Mouse (Mus musculus): ENCODE data around the gene Wnk4. TPM values are rescaled to one million over a fixed set of nuclear protein-coding genes. Genes with fewer than 3 reads are reported as not detected.

Gene Wnk4
- polyA plus RNA-seq, 1 experiment: 1.8 TPM

DNA sequence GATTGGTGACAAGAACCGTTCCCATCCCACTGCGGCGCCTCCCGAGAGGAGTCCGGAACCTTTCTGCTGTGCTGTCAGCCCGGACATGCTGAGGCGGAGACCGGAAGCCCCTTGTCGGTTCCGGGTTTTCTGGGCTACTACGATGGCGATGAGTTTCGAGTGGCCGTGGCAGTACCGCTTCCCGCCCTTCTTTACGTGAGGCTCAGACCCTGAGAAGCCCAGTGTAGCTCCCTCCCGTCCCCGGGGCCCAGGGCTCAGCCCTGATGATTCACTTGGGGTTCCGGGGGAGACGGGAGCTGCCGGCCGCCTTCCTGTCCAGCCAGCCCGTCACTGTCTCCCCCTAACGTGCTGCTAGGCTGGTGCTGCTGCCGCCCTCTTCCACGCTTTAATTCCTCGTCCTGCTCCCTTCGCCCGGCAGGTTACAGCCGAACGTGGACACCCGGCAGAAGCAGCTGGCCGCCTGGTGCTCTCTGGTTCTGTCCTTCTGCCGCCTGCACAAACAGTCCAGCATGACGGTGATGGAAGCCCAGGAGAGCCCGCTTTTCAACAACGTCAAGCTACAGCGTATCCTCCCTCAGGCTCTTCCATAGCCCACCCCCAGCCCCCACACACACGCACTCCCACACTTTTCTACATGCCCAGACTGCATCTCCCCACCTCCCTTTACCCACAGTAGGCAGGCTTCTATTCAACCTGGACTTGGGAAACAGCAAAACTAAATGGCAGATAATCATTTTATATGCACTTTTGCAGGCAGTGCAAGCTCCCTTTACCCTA is 6.6 kb upstream of the Wnk4 start, which contains the start of gene Vps25:
Gene Vps25 (plus strand): TSS at position 95 of the 777 bp plus-strand sequence.
- H3K4me1 ChIP-seq (ENCODE audit: control insufficient read depth, insufficient read depth, low read length): peaks cover 3% of the 10 kb centered on the region; the same call in 1 of the 2 replicates
- peak within 1 kb of the TSS; percentile 94 for H3K27ac ChIP-seq (ENCODE audit: insufficient read depth, low read length)
- TF ChIP-seq POLR2A (IDR thresholded peaks at IDR 0.05; ENCODE audit: low read depth, low read length) (peak; percentile 88), CTCF (IDR thresholded peaks at IDR 0.05; ENCODE audit: borderline replicate concordance, insufficient read depth, low read length) (no peak)
- peak within 1 kb of the TSS; percentile 79 for H3K4me3 ChIP-seq (ENCODE audit: insufficient read depth, low read length)

DNA sequence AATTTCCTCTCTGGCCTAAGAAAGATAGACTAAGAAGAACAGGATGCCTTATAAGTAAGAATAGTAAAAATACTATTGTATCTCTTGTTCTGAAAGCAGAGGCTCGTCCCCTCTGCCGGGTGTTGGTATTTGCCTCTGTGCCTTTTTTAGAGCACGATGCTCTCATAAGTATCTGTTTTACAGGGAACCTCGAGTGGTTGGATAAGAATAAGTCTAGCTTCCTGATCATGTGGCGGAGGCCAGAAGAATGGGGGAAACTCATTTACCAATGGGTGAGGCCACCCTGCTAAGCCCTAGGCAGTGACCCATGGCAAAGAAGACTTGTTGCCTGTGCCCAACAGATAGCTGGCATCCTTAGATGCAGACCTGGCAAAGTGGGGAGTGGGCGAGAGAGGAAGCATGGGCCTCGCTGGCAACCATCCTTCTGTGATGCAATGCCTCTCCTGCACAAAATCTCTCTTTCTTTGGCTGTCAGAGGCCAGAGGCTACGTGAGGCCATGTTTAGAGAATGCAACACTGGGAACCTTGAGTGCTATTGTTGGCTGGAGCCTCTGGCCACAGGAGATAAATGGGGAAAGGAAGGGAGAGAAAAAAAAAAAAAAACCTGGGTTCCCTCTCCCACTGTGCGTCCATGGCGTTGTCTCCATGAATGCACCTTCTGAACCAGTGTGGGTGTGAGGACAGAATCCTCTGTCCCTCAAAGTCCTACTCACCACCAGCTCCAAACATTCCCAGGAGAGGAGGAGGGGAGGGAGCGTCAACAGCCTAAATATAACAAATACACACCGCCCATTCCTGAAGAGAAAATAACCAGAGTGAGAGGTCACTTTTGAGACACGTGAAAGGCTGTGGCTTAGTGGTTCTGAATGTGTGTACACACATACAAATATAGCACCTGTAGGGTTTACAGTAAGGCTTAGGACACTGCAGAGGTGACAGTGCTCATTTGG is 4.3 kb upstream of the Wnk4 start:
- no peak overlapping the region for H3K27ac ChIP-seq (ENCODE audit: insufficient read depth, low read length)
- TF ChIP-seq CTCF (IDR thresholded peaks at IDR 0.05; ENCODE audit: borderline replicate concordance, insufficient read depth, low read length) (no peak), POLR2A (IDR thresholded peaks at IDR 0.05; ENCODE audit: low read depth, low read length) (no peak)
- peaks cover 8% of the 10 kb centered on the region; the same call in 1 of the 2 replicates for H3K4me1 ChIP-seq (ENCODE audit: control insufficient read depth, insufficient read depth, low read length)
- H3K4me3 ChIP-seq (ENCODE audit: insufficient read depth, low read length): no peak overlapping the region

DNA sequence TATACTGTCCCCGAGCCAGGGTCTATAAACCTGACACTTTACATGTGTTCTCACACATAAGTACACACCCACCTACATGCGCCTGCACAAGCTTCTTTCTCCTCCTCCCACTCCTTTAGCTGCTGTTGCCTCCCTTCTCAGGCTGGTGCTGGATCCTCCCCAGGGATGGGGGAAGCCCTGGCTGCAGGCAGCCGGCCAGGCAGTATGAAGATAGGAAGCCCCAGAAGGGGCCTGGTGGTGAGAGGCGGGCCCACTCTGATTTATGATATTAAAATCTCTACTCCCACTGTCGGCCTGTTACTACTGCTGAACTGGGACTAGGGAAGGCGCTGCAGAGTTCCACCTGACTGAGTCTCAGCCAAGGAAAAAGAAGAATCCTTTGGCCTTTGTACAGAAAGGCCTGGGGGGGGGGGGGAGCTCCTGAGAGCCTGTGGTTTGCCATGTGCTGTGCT is 1.1 kb upstream of the Wnk4 start:
- H3K4me1 ChIP-seq (ENCODE audit: control insufficient read depth, insufficient read depth, low read length): peaks cover 14% of the 10 kb centered on the region; the same call in 1 of the 2 replicates

DNA sequence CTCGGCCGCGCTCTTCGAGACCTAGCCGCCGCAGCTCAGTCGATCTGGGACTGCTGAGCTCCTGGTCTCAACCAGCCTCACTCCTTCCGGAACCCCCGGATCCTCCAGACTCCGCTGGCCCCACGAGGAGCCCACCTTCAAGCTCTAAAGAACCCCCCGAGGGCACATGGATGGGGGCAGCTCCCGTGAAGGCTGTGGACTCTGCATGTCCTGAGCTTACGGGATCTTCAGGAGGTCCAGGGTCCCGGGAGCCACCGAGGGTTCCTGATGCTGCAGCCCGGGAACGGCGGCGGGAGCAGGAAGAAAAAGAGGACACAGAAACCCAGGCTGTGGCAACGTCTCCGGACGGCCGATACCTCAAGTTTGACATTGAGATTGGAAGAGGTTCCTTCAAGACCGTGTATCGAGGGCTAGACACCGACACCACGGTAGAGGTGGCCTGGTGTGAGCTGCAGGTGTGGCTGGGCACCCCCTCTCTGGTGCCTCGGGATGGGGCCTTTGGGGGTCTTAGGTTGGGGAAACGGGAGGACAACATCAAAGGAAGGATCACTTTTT is 536 bp downstream of the Wnk4 start:
- H3K27ac ChIP-seq (ENCODE audit: insufficient read depth, low read length): no peak overlapping the region
- H3K4me3 ChIP-seq (ENCODE audit: insufficient read depth, low read length): peak overlapping the region; percentile 58
- peaks cover 15% of the 10 kb centered on the region; the same call in 1 of the 2 replicates for H3K4me1 ChIP-seq (ENCODE audit: control insufficient read depth, insufficient read depth, low read length)
- TF ChIP-seq CTCF (IDR thresholded peaks at IDR 0.05; ENCODE audit: borderline replicate concordance, insufficient read depth, low read length) (no peak), POLR2A (IDR thresholded peaks at IDR 0.05; ENCODE audit: low read depth, low read length) (no peak)

More for the DNA sequence above, 1.1 kb upstream of the Wnk4 start:
- peak overlapping the region; percentile 44; the same call in 1 of the 2 replicates for H3K4me3 ChIP-seq (ENCODE audit: insufficient read depth, low read length)
- TF ChIP-seq POLR2A (IDR thresholded peaks at IDR 0.05; ENCODE audit: low read depth, low read length): no peak
- TF ChIP-seq CTCF (IDR thresholded peaks at IDR 0.05; ENCODE audit: borderline replicate concordance, insufficient read depth, low read length): no peak
- H3K27ac ChIP-seq (ENCODE audit: insufficient read depth, low read length): 0 out of 2 replicates have a peak overlapping the region, but pooled peaks have one; percentile 43

DNA sequence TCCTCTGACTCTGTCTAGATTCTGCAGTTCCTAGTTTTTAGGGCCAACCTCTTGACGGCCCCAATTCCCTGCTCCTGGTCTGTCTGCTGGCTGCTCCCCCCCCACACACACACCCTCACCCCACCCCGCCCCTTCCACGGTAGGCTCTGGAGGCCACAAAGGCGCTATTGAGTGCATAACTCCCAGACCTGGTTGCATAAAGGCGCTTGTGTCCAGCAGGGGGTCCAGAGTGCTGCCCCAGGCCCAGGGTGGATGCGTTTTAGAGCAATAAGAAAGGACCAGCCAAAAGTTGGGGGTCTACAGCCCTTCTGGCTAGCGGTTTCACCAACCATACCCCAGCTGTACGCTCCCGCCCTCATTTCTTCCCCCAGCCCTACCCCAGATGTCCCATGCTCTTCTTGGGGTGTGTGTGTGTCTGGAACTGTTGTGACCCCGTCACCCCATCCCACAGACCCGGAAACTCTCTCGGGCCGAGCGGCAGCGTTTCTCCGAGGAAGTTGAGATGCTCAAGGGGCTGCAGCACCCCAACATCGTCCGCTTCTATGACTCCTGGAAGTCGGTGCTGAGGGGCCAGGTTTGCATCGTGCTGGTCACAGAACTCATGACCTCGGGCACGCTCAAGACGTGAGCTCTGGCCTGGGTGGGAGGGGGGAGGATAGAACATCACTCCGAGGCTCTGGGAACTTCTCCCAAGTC is 2.1 kb downstream of the Wnk4 start:
- peaks cover 15% of the 10 kb centered on the region; the same call in 1 of the 2 replicates for H3K4me1 ChIP-seq (ENCODE audit: control insufficient read depth, insufficient read depth, low read length)
- TF ChIP-seq CTCF (IDR thresholded peaks at IDR 0.05; ENCODE audit: borderline replicate concordance, insufficient read depth, low read length) (no peak), POLR2A (IDR thresholded peaks at IDR 0.05; ENCODE audit: low read depth, low read length) (no peak)
- no peak overlapping the region for H3K27ac ChIP-seq (ENCODE audit: insufficient read depth, low read length)
- no peak overlapping the region for H3K4me3 ChIP-seq (ENCODE audit: insufficient read depth, low read length)

DNA sequence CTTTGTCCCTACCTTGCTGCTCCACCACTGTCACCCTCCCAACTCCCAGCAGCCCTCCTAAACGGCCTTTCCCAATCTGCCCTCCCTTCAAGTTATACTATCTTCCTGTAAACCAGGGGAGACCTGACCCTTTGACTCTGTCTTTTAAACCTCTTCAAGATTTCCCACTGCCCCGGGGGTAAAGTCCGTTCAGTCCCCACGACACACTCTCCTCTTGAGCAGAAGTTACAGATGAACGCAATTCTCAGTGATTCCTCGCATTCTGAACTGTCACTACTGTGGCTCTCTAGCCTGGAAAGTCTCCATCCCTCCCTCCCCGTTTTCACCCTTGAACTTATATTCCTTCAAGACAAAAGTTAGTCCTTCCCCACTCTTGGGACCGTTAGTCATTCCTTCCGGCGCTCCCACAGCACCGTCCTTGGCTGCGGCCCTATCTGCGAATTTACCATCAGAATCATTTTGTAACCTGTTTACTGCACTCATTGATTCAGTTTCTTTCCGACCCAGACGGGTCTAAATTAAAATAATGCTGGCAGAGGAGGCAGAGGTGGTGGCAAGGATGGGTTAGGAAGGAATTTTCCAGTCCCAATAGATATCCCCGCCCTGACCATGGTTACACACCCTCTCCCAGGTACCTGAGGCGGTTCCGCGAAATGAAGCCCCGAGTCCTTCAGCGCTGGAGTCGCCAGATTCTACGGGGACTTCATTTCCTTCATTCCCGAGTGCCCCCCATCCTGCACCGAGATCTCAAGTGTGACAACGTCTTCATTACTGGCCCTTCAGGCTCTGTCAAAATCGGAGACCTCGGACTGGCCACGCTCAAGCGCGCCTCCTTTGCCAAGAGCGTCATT is 3.0 kb downstream of the Wnk4 start:
- H3K4me3 ChIP-seq (ENCODE audit: insufficient read depth, low read length): no peak overlapping the region
- H3K27ac ChIP-seq (ENCODE audit: insufficient read depth, low read length): no peak overlapping the region
- peaks cover 15% of the 10 kb centered on the region; the same call in 1 of the 2 replicates for H3K4me1 ChIP-seq (ENCODE audit: control insufficient read depth, insufficient read depth, low read length)
- no peak for TF ChIP-seq POLR2A (IDR thresholded peaks at IDR 0.05; ENCODE audit: low read depth, low read length)
- no peak for TF ChIP-seq CTCF (IDR thresholded peaks at IDR 0.05; ENCODE audit: borderline replicate concordance, insufficient read depth, low read length)

DNA sequence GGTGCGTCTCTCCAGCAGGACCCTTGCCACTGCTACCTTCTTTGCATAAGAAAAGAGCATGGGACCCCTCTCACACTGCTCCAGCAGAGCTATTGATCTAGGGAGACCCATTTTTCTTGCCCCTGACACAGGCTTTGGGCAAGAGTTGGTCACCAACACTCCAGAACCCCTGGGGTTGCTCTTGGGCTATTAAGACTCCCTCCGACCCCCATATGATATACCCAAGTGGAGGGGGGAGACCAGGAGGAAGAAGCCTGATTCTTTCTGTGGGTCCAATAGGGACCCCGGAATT is 3.6 kb downstream of the Wnk4 start:
- no peak for TF ChIP-seq POLR2A (IDR thresholded peaks at IDR 0.05; ENCODE audit: low read depth, low read length)
- TF ChIP-seq CTCF (IDR thresholded peaks at IDR 0.05; ENCODE audit: borderline replicate concordance, insufficient read depth, low read length): no peak
- peaks cover 15% of the 10 kb centered on the region; the same call in 1 of the 2 replicates for H3K4me1 ChIP-seq (ENCODE audit: control insufficient read depth, insufficient read depth, low read length)
- H3K27ac ChIP-seq (ENCODE audit: insufficient read depth, low read length): no peak overlapping the region
- H3K4me3 ChIP-seq (ENCODE audit: insufficient read depth, low read length): no peak overlapping the region

DNA sequence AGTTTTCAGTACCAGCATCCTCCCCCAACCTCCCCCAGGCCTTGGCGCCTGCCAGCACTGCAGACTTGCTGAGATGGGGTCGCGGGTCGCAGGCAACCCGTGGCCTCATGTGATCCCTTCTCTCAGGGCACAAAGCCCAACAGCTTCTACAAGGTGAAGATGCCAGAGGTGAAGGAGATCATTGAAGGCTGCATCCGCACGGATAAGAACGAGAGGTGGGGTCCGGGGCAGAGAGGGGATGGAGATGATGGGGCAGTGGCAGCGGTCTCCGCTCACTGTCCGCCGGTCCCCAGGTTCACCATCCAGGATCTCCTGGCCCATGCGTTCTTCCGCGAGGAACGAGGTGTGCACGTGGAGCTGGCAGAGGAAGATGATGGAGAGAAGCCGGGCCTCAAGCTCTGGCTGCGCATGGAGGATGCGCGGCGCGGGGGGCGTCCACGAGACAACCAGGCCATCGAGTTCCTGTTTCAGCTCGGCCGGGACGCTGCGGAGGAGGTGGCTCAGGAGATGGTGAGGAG is 4.6 kb downstream of the Wnk4 start:
- peaks cover 10% of the 10 kb centered on the region; the same call in 1 of the 2 replicates for H3K4me1 ChIP-seq (ENCODE audit: control insufficient read depth, insufficient read depth, low read length)

More for the DNA sequence above, 4.6 kb downstream of the Wnk4 start:
- TF ChIP-seq CTCF (IDR thresholded peaks at IDR 0.05; ENCODE audit: borderline replicate concordance, insufficient read depth, low read length) (no peak), POLR2A (IDR thresholded peaks at IDR 0.05; ENCODE audit: low read depth, low read length) (no peak)
- H3K4me3 ChIP-seq (ENCODE audit: insufficient read depth, low read length): no peak overlapping the region
- H3K27ac ChIP-seq (ENCODE audit: insufficient read depth, low read length): no peak overlapping the region

Data from embryonic fibroblast, embryonic 13.5 days (primary cell).